Mouse (Mus musculus): Measurements from ENCODE around the gene Pagr1a.

The Pagr1a gene

GRCm38 (mm10) chr7:127016971-127017949 lies at the start of gene Pagr1a:
TSS of gene Pagr1a (minus strand) at chr7:127017352.
- DNase-seq (ENCODE audit: extremely low read depth, low read depth, low spot score): peak; percentile 88

GRCm38 (mm10) chr7:127066317-127066716 lies 49.2 kb upstream of the Pagr1a start:
- no peak for DNase-seq (ENCODE audit: extremely low read depth, low read depth, low spot score)

GRCm38 (mm10) chr7:127065538-127065937 lies 48.4 kb upstream of the Pagr1a start:
- DNase-seq (ENCODE audit: extremely low read depth, low read depth, low spot score): no peak

GRCm38 (mm10) chr7:127055026-127055585 lies 38.0 kb upstream of the Pagr1a start:
- DNase-seq (ENCODE audit: extremely low read depth, low read depth, low spot score): no peak

- no peak for DNase-seq (ENCODE audit: extremely low read depth, low read depth, low spot score)
These were observed 24.9 kb upstream of the Pagr1a start, which contains the start of gene Kif22 for GRCm38 (mm10) chr7:127041851-127042672. TSS of gene Kif22 (minus strand) at chr7:127042471.

GRCm38 (mm10) chr7:127031244-127031643 lies 14.1 kb upstream of the Pagr1a start:
- DNase-seq (ENCODE audit: extremely low read depth, low read depth, low spot score): no peak

GRCm38 (mm10) chr7:127030172-127030571 lies 13.0 kb upstream of the Pagr1a start:
- DNase-seq (ENCODE audit: extremely low read depth, low read depth, low spot score): no peak

GRCm38 (mm10) chr7:127027885-127028284 lies 10.7 kb upstream of the Pagr1a start:
- no peak for DNase-seq (ENCODE audit: extremely low read depth, low read depth, low spot score)

GRCm38 (mm10) chr7:127026984-127027726 lies 10.0 kb upstream of the Pagr1a start, which contains the start of gene Maz:
TSS of gene Maz (minus strand) at chr7:127027037.
- peak; percentile 87 for DNase-seq (ENCODE audit: extremely low read depth, low read depth, low spot score)

- no peak for DNase-seq (ENCODE audit: extremely low read depth, low read depth, low spot score)
These were observed 9.4 kb upstream of the Pagr1a start for GRCm38 (mm10) chr7:127026616-127026983.

GRCm38 (mm10) chr7:127026161-127026600 lies 9.0 kb upstream of the Pagr1a start:
- no peak for DNase-seq (ENCODE audit: extremely low read depth, low read depth, low spot score)

- no peak for DNase-seq (ENCODE audit: extremely low read depth, low read depth, low spot score)
These were observed 8.5 kb upstream of the Pagr1a start for GRCm38 (mm10) chr7:127025556-127026160.

- DNase-seq (ENCODE audit: extremely low read depth, low read depth, low spot score): no peak
These were observed 7.8 kb upstream of the Pagr1a start for GRCm38 (mm10) chr7:127024755-127025555.

- DNase-seq (ENCODE audit: extremely low read depth, low read depth, low spot score): no peak
These were observed 6.9 kb upstream of the Pagr1a start for GRCm38 (mm10) chr7:127023896-127024690.

- DNase-seq (ENCODE audit: extremely low read depth, low read depth, low spot score): no peak
These were observed 6.1 kb upstream of the Pagr1a start for GRCm38 (mm10) chr7:127023272-127023691.

GRCm38 (mm10) chr7:127022528-127023271 lies 5.5 kb upstream of the Pagr1a start:
- no peak for DNase-seq (ENCODE audit: extremely low read depth, low read depth, low spot score)

Data from fat pad, adult 2 months (tissue).